Mouse (Mus musculus): Measurements from ENCODE around the gene Mctp2.

The Mctp2 gene

GRCm38 (mm10) chr7:72071418-72072184, 234.8 kb downstream of the Mctp2 start:
- no peak for DNase-seq

DNA sequence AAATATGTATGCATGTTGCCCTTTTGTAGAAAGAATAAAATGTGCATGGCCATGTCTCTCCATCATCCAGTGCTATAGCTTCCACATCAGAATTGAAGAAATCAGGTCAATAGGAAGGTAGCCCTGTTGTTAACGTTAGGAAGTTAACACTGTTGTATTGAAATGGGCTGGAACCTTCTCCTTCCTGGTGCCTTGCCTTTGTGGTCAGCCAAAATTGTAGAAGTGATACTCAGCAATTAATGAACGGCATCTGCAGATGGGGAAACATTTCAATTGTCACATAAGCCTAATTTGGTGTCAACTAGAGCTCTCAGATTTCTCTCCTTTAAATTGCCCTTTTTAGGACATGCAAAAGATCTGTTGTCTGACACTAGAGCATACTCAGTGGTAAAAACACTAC, 238.0 kb downstream of the Mctp2 start:
- DNase-seq = no peak

DNA sequence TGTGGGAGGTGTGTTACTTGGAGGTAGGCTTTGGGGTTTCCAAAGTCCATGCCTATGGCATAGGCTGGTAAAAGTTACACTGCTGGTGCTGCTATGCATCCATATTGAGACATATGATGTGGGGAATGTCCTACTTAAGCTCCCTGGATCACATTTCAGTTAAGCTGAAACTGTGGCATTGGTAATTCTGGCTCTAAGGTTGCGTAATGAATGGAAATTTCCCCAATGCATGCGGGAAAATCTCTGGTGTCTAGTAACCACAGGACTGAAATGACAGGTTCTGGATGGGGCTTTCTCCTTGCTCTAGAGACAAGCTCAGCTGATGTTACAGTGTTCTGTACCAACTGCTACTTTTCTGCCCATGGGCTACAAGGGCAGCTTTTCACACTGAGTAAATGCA, 240.1 kb downstream of the Mctp2 start:
- no peak for DNase-seq

GRCm38 (mm10) chr7:72051759-72052158, 254.6 kb downstream of the Mctp2 start:
- DNase-seq = no peak

- no peak for DNase-seq
Observed at GRCm38 (mm10) chr7:72047588-72048585, 258.5 kb downstream of the Mctp2 start.
